Mouse (Mus musculus) inflammation-experienced regulatory T-cells, adult 16 weeks (primary cell): ENCODE data around the gene Nat8f7. TPM values are rescaled to one million over a fixed set of nuclear protein-coding genes. Genes with fewer than 3 reads are reported as not detected.

Experiments
- polyA plus RNA-seq: library from polyadenylated mRNA; unstranded; fragments of 100-300 nt; shearing (Covaris generic); gene quantifications from one replicate; pipeline ENCODE4 v1.2.1, GENCODE M21; 2017

Gene Nat8f7
- not detected for polyA plus RNA-seq

DNA sequence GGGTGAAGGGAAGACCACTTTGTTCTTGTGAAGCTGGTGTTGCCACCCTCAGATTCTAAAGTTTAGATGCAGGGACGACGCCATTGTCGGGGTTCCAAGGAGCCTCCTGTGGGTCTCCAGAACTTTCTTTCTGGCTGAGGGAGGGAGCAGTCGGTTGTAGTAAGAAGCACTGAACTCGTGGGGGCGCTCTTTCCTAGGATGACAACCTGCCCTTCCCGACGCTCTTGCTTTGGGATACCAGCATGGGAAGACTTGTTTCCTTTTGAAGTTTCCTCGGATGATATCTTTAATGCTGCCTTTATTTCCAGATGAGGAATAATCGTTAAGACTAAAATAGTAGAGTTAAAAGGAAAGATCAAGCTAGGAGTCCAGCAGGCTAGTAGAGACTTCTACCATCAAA is at the start of gene Nat8f7:
Gene Nat8f7 (minus strand): TSS at position 101 of the 400 bp plus-strand sequence.

Other genes starting within 250 kb of the Nat8f7 start
- gene Fbxo41, start 210.2 kb downstream of the Nat8f7 start, polyA plus RNA-seq = 0.50 TPM
- gene Egr4, start 199.6 kb downstream of the Nat8f7 start, polyA plus RNA-seq = not detected
- 1.7 TPM for gene Alms1, start 125.7 kb downstream of the Nat8f7 start, polyA plus RNA-seq
- gene Nat8f3, start 52.5 kb upstream of the Nat8f7 start, polyA plus RNA-seq = not detected
- gene Nat8f6, start 107.7 kb upstream of the Nat8f7 start, polyA plus RNA-seq = not detected
- gene Nat8f5, start 107.8 kb upstream of the Nat8f7 start, polyA plus RNA-seq = not detected
- gene Nat8, start 118.9 kb upstream of the Nat8f7 start, polyA plus RNA-seq = not detected
- gene Nat8f2, start 156.0 kb upstream of the Nat8f7 start, polyA plus RNA-seq = not detected
- gene Nat8f4, start 191.7 kb upstream of the Nat8f7 start, polyA plus RNA-seq = 10.0 TPM
- 48.2 TPM for gene Tprkb, start 198.7 kb upstream of the Nat8f7 start, polyA plus RNA-seq
- 13.8 TPM for gene Nat8f1, start 202.5 kb upstream of the Nat8f7 start, polyA plus RNA-seq
- gene Dusp11, start 248.5 kb upstream of the Nat8f7 start, polyA plus RNA-seq = 195 TPM